Mouse (Mus musculus) naive thymus-derived CD4-positive, alpha-beta T cell, adult 2 months (primary cell): ENCODE data around the gene Arap1.

Experiments used
- DNase-seq: peaks from one replicate; pipeline ENCODE4 v3.0.0-alpha.2; 2011; ENCODE audit warnings: low read depth

Arap1 gene

GRCm38 (mm10) chr7:101327263-101327662 is 20.6 kb upstream of the Arap1 start:
- DNase-seq = no peak

- DNase-seq = no peak
Measured at GRCm38 (mm10) chr7:101327786-101328185, 20.1 kb upstream of the Arap1 start.

GRCm38 (mm10) chr7:101328621-101329158 is 19.2 kb upstream of the Arap1 start:
- no peak for DNase-seq

GRCm38 (mm10) chr7:101329606-101330005 is 18.3 kb upstream of the Arap1 start:
- no peak for DNase-seq

- DNase-seq = no peak
Measured at GRCm38 (mm10) chr7:101330074-101330840, 17.6 kb upstream of the Arap1 start.

GRCm38 (mm10) chr7:101330841-101331173 is 17.1 kb upstream of the Arap1 start:
- no peak for DNase-seq

GRCm38 (mm10) chr7:101332045-101332831 is 15.6 kb upstream of the Arap1 start:
- DNase-seq = no peak

- DNase-seq = no peak
Measured at GRCm38 (mm10) chr7:101335228-101335627, 12.6 kb upstream of the Arap1 start.

- DNase-seq = no peak
Measured at GRCm38 (mm10) chr7:101336686-101337085, 11.2 kb upstream of the Arap1 start.

GRCm38 (mm10) chr7:101337401-101337800 is 10.5 kb upstream of the Arap1 start:
- no peak for DNase-seq

GRCm38 (mm10) chr7:101341405-101341804 is 6.5 kb upstream of the Arap1 start:
- DNase-seq = peak; percentile 55

GRCm38 (mm10) chr7:101343135-101343534 is 4.7 kb upstream of the Arap1 start:
- no peak for DNase-seq

GRCm38 (mm10) chr7:101344892-101345291 is 3.0 kb upstream of the Arap1 start:
- DNase-seq = no peak

GRCm38 (mm10) chr7:101346991-101347390 is 876 bp upstream of the Arap1 start:
- DNase-seq = no peak

GRCm38 (mm10) chr7:101348312-101348711 is 445 bp downstream of the Arap1 start:
- peak; percentile 50 for DNase-seq

GRCm38 (mm10) chr7:101349861-101350260 is 2.0 kb downstream of the Arap1 start:
- DNase-seq = no peak

GRCm38 (mm10) chr7:101352404-101352803 is 4.5 kb downstream of the Arap1 start:
- DNase-seq = no peak

- DNase-seq = no peak
Measured at GRCm38 (mm10) chr7:101354423-101354822, 6.6 kb downstream of the Arap1 start.

GRCm38 (mm10) chr7:101355551-101356100 is 7.8 kb downstream of the Arap1 start:
- no peak for DNase-seq

- no peak for DNase-seq
Measured at GRCm38 (mm10) chr7:101356868-101357267, 9.0 kb downstream of the Arap1 start.

GRCm38 (mm10) chr7:101360406-101360805 is 12.5 kb downstream of the Arap1 start:
- no peak for DNase-seq

GRCm38 (mm10) chr7:101361021-101361420 is 13.2 kb downstream of the Arap1 start:
- DNase-seq = no peak

- DNase-seq = no peak
Measured at GRCm38 (mm10) chr7:101361767-101362166, 13.9 kb downstream of the Arap1 start.
